Mouse (Mus musculus): ENCODE results near the gene Fam214b.

DNA sequence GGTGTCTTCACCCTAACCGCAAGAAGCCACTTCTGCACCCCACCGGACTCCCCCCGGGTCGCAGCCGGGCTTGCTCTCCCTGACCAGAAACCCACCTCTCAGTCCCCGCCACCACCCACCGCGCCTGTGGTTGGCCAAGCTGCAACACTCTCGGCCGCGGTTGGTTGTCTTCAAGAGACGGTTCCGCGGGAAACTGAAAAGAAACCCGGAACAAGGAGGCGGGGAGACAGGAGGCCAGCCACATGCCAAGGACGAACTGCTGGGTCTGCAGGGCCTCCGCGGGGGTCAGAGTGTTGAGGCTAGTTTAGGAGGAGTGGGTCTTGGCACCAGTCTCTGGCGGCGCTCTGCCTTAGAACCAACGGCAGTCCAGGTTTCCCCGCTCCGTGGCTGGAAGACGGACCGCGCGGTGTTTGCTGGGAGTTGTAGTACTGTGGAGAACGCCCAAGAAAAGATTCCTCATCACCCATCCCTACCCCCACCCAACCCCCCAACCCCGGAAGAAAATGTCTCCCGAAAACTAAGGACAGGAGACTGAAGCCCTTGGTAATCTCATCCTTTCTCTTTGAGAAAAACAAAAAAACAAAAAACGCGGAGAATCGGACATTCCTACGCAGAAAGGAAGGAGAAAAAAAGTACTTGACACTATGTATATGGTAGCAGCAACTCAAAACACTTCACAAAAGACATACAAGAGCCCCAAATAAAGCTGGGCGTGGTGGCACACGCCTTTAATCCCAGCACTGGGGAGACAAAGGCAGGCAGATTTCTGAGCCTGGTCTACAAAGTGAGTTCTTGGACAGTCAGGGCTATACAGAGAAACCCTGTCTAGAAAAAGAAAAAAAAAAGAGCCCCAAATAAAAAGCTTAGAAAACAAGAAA is 35.6 kb downstream of the Fam214b start, which contains the start of gene Fancg:
- TF ChIP-seq GATA1 (IDR thresholded peaks at IDR 0.05; ENCODE audit: borderline replicate concordance, low read length) (no peak), FLI1 (IDR thresholded peaks at IDR 0.05; ENCODE audit: low read length) (no peak)

Measured in megakaryocyte, embryonic 14.5 days (primary cell).